Mouse (Mus musculus) kidney, adult 2 months (tissue): ENCODE measurements around the gene Vps29.

Source experiments
- CTCF ChIP-seq: fragments of 200-500 bp; conservative IDR thresholded peaks from 2 replicates; pipeline ENCODE4 v1.5.1; 2011; ENCODE audit warnings: low read depth, mild to moderate bottlenecking, control low read depth, low read length, moderate library complexity, mixed read lengths; ENCODE audit not compliant: insufficient read depth, insufficient read length
- POLR2A ChIP-seq: fragments of 200-500 bp; IDR thresholded peaks from one replicate; pipeline ENCODE4 v1.6.1; 2011; ENCODE audit warnings: low read depth, low read length, control low read depth

GRCm38 (mm10) chr5:122414351-122414750 is 60.2 kb downstream of the Vps29 start:
- TF ChIP-seq CTCF (no peak), POLR2A (no peak)
